Mouse (Mus musculus) heart, adult 2 months (tissue): ENCODE measurements at regions not wholly inside any gene's neighbourhood (a gene's known extent, or its start where the extent isn't known, plus 50 kb on each side); places are given as distances from the start of the nearest gene placed in this dataset.

Experiments used
- CTCF ChIP-seq: fragments of 200-600 bp; IDR thresholded peaks from 2 replicates; pipeline ENCODE4 v1.8.1; 2022; ENCODE audit warnings: antibody characterized with exemption, mild to moderate bottlenecking, moderate library complexity
- EP300 ChIP-seq: fragments of 200-500 bp; IDR thresholded peaks from 2 replicates; pipeline ENCODE4 v1.6.1; 2011; ENCODE audit warnings: low read depth, low read length, control low read depth; ENCODE audit not compliant: insufficient read depth
- POLR2A ChIP-seq: fragments of 200-500 bp; IDR thresholded peaks from 2 replicates; pipeline ENCODE4 v1.6.1; 2011; ENCODE audit warnings: mild to moderate bottlenecking, low read depth, low read length, control low read depth; ENCODE audit not compliant: insufficient read depth

- TF ChIP-seq EP300 (no peak), POLR2A (no peak), CTCF (no peak)
Measured at GRCm38 (mm10) chr9:26663544-26663943, 70.0 kb upstream of the B3gat1 start.
